Mouse (Mus musculus) liver, adult 2 months (tissue): ENCODE results near the gene Map3k5.

Experiments used
- CTCF ChIP-seq: fragments of 200-500 bp; IDR thresholded peaks from 2 replicates; pipeline ENCODE4 v1.5.1; 2011; ENCODE audit warnings: low read depth, low read length, control low read depth
- POLR2A ChIP-seq: fragments of 200-500 bp; IDR thresholded peaks from 2 replicates; pipeline ENCODE4 v1.6.1; 2011; ENCODE audit warnings: low read length, control low read depth; ENCODE audit not compliant: insufficient read depth; ENCODE audit errors: extremely low read depth

- TF ChIP-seq CTCF (no peak), POLR2A (no peak)
These were observed 124.6 kb downstream of the Map3k5 start for GRCm38 (mm10) chr10:20058841-20059240.
